Mouse (Mus musculus) neural tube, embryonic 12.5 days (tissue): ENCODE measurements at regions not wholly inside any gene's neighbourhood (a gene's known extent, or its start where the extent isn't known, plus 50 kb on each side); places are given as distances from the start of the nearest gene placed in this dataset.
A peak's percentile ranks its signal among the peaks of the same experiment; 100 is the strongest.

Experiments used
- ATAC-seq: fragments of 200-750 bp; cut with Nextera tagmentation; 2 replicates; pipeline ENCODE4 v1.8.0; 2017; ENCODE audit warnings: low read depth, mild to moderate bottlenecking, moderate TSS enrichment, moderate library complexity; ENCODE audit not compliant: low FRiP score
- H3K27ac ChIP-seq: fragments of 300-500 bp; sonication (generic); 2 replicates; pipeline ENCODE4 v1.5.1; 2016
- H3K27me3 ChIP-seq: fragments of 300-500 bp; sonication (generic); replicated peaks from 2 replicates; pipeline ENCODE4 v1.6.1; 2016; ENCODE audit warnings: mild to moderate bottlenecking
- H3K36me3 ChIP-seq: fragments of 300-500 bp; sonication (generic); 2 replicates; pipeline ENCODE4 v1.6.1; 2016; ENCODE audit warnings: mild to moderate bottlenecking
- H3K4me1 ChIP-seq: fragments of 300-500 bp; sonication (generic); 2 replicates; pipeline ENCODE4 v1.6.1; 2016
- H3K4me2 ChIP-seq: fragments of 300-500 bp; sonication (generic); replicated peaks from 2 replicates; pipeline ENCODE4 v1.6.1; 2016; ENCODE audit warnings: mild to moderate bottlenecking
- H3K4me3 ChIP-seq: fragments of 300-500 bp; sonication (generic); 2 replicates; pipeline ENCODE4 v1.5.1; 2016
- H3K9ac ChIP-seq: fragments of 300-500 bp; sonication (generic); 2 replicates; pipeline ENCODE4 v1.6.1; 2016; ENCODE audit warnings: mild to moderate bottlenecking
- H3K9me3 ChIP-seq: fragments of 300-500 bp; sonication (generic); 2 replicates; pipeline ENCODE4 v1.6.1; 2016; ENCODE audit warnings: mild to moderate bottlenecking
- WGBS: fragments of 180-500 bp; shearing (Covaris S2); methylation state at CpG from one replicate; pipeline ENCODE4 v1.1.7; 2016; 5-methylcytosine and 5-hydroxymethylcytosine counted together

DNA sequence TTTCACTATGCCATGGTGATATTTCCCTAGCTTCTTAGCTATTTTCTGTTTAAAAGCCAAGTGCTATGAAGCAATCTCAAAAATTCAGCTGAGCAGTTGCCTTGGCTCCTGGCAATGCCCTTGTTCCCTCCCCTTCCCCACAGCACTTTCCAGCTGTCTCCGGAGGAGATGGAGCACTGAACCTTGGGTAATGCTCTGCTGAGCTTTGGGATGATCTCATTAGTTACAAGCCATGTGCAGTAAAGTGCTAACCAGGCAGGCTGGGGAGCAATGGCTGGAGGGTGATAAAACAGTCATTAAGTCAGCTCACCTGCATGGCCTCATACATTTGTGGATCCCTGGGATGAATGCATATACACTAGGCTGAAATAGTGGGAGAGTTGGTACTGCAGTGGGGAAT lies 659.4 kb downstream of the Rab28 start:
- Histone ChIP-seq H3K4me2 (no peak overlapping the region), H3K27me3 (no peaks in the 10 kb centered on the region), H3K36me3 (no peaks in the 10 kb centered on the region), H3K27ac (no peak overlapping the region), H3K9ac (no peak overlapping the region), H3K4me3 (no peak overlapping the region), H3K4me1 (no peaks in the 10 kb centered on the region), H3K9me3 (no peaks in the 10 kb centered on the region)
- no peak for ATAC-seq
- 19% methylated on average over 1 of the region's 1 CpGs for WGBS

DNA sequence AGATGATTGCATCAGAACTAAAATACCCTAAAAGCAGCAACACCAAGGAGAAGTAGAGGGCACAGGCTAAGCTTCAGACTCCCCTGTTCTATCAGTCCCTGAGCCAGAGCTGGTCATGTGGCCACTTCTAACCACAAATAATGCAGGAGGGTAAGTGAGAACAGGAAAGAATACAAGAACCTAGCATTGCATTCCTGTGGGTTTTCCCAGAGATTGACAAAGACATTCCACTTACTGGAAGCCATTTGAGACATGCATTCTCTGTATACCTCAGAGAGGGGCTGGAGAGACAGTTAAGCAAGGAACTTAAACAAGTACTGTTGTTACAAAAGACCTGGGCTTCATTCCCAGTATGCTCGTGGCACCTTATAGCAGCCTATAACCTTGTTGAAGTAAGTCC lies 662.7 kb downstream of the Rab28 start:
- Histone ChIP-seq H3K36me3 (no peaks in the 10 kb centered on the region), H3K4me3 (no peak overlapping the region), H3K27me3 (no peaks in the 10 kb centered on the region), H3K4me2 (no peak overlapping the region), H3K27ac (no peak overlapping the region), H3K9me3 (no peaks in the 10 kb centered on the region), H3K4me1 (no peaks in the 10 kb centered on the region), H3K9ac (no peak overlapping the region)
- no peak for ATAC-seq
- whole genome bisulfite sequencing, result 78% methylated on average over 1 of the region's 1 CpGs

GRCm38 (mm10) chr5:41044465-41044864 lies 663.5 kb downstream of the Rab28 start:
- no peaks in the 10 kb centered on the region for H3K36me3 ChIP-seq

GRCm38 (mm10) chr5:41038790-41039189 lies 669.2 kb downstream of the Rab28 start:
- H3K9ac ChIP-seq, result no peak overlapping the region
- no peak for ATAC-seq
- WGBS, result 86% methylated on average over 4 of the region's 4 CpGs

More at GRCm38 (mm10) chr5:41044465-41044864, 663.5 kb downstream of the Rab28 start:
- Histone ChIP-seq H3K4me3 (no peak overlapping the region), H3K4me1 (no peaks in the 10 kb centered on the region), H3K9ac (no peak overlapping the region), H3K4me2 (no peak overlapping the region), H3K27me3 (no peaks in the 10 kb centered on the region), H3K27ac (no peak overlapping the region), H3K9me3 (no peaks in the 10 kb centered on the region)
- ATAC-seq, result peak; percentile 71

DNA sequence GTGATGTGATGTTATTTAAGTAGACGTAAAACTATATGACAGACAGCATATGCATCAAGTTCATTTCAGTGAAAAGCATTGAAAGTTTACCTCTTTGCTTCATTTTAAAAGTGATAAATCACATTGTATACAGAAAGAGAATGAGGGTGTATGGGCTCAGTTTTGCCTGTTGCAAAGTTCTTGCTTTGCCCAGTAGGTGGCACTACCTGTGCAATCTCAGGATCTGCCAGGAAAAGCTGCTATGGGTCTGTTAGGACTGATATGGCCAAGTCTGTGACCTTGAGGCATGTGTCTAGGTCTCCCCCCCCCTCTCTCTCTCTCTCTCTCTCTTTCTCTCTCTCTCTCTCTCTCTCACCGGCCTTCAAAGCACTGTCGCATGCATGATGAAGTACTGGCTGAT lies 701.3 kb downstream of the Rab28 start:
- H3K4me3 ChIP-seq, result no peak overlapping the region
- no peaks in the 10 kb centered on the region for H3K9me3 ChIP-seq
- no peaks in the 10 kb centered on the region for H3K4me1 ChIP-seq
- no peak overlapping the region for H3K4me2 ChIP-seq
- no peaks in the 10 kb centered on the region for H3K27me3 ChIP-seq
- no peaks in the 10 kb centered on the region for H3K36me3 ChIP-seq
- no peak overlapping the region for H3K9ac ChIP-seq
- ATAC-seq, result 0 out of 2 replicates have a peak, but pooled peaks have one; percentile 53
- no peak overlapping the region for H3K27ac ChIP-seq
- 70% methylated on average over 3 of the region's 3 CpGs for WGBS

More at GRCm38 (mm10) chr5:41038790-41039189, 669.2 kb downstream of the Rab28 start:
- Histone ChIP-seq H3K9me3 (no peaks in the 10 kb centered on the region), H3K27me3 (no peaks in the 10 kb centered on the region), H3K4me3 (no peak overlapping the region), H3K4me2 (no peak overlapping the region), H3K4me1 (no peaks in the 10 kb centered on the region), H3K27ac (no peak overlapping the region), H3K36me3 (no peaks in the 10 kb centered on the region)

DNA sequence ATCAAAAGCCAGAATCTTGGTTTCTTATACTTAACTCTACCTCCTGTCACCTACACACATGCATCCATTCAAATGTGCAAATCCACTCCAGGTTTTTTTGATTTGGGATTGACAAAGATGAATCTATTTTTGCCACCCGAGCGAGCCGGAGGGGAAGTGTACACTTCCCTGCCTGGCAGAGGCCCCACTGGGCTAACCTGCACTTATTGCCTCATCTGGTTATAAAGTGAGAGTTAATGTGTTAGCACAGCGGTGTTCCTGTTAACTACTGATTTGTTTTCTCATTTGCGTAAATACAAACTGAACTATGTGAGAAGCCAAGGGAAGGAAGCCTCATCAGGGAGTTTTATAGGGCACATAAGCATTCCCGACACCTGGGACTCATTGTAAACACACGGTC lies 721.4 kb downstream of the Rab28 start:
- no peak for ATAC-seq
- no peak overlapping the region for H3K4me2 ChIP-seq
- no peaks in the 10 kb centered on the region for H3K27me3 ChIP-seq
- 65% methylated on average over 7 of the region's 7 CpGs for WGBS
- H3K9ac ChIP-seq, result no peak overlapping the region
- H3K27ac ChIP-seq, result no peak overlapping the region
- H3K4me1 ChIP-seq, result no peaks in the 10 kb centered on the region
- H3K4me3 ChIP-seq, result no peak overlapping the region
- no peaks in the 10 kb centered on the region for H3K36me3 ChIP-seq
- no peaks in the 10 kb centered on the region for H3K9me3 ChIP-seq

- Histone ChIP-seq H3K9ac (no peak overlapping the region), H3K27ac (no peak overlapping the region), H3K4me1 (no peaks in the 10 kb centered on the region), H3K4me3 (no peak overlapping the region), H3K4me2 (no peak overlapping the region), H3K27me3 (no peaks in the 10 kb centered on the region), H3K9me3 (no peaks in the 10 kb centered on the region), H3K36me3 (no peaks in the 10 kb centered on the region)
- WGBS, result 94% methylated on average over 1 of the region's 1 CpGs
- ATAC-seq, result no peak
These were observed 733.1 kb downstream of the Rab28 start for GRCm38 (mm10) chr5:40974892-40975291.

DNA sequence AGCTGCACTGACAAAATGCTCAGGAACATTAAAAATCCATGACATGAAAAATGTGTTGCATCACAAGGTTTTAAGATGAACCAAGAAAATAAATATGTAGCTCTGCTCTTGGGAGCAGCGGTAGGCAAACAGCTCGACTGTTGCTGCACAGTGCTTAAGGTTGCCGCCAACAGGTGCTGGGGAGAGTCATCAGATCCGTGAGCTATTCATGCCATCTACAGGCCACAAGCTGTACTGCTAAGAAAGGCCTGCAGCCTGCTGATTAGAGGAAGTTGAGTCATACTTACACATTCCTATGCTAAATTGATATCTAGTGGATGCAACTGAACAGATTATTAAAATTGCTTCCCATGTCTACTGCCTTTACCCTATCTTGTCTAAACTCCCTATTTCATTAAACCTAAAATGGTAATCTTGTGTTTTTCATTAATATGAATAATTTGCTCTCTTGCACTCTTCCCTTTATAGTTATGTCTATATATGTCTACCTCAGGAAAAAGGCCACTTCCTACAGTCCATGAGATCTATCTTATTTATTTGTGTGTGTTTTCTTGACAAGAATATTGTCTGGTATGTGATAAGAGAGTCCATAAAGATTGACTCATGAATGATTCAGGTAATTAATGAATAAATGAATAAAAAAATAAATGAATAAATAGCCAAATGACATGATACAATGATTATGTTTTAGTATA lies 754.9 kb downstream of the Rab28 start:
- 3% methylated on average over 4 of the region's 4 CpGs for WGBS

DNA sequence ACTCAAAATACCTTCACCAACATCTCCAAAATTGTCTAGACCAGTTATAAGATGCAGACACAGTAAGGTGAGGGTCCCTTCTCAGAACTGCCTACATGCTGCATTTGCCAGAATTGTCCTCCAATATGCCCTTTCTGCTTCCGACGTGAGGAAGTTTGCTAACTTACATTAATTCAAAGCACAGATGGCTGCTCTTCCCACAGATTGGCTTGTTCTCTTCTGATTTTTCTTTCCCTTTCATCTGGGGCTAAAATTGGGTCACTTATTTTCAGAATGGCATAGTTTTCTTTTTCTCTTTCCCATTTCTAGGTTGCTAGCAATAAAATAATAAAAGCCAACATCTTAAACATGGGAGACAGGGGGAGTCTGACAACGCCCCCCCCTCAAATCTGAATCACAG lies 778.8 kb downstream of the Rab28 start:
- Histone ChIP-seq H3K4me1 (no peaks in the 10 kb centered on the region), H3K9me3 (no peaks in the 10 kb centered on the region), H3K9ac (no peak overlapping the region), H3K36me3 (no peaks in the 10 kb centered on the region), H3K4me2 (no peak overlapping the region), H3K4me3 (no peak overlapping the region), H3K27ac (no peak overlapping the region), H3K27me3 (no peaks in the 10 kb centered on the region)
- 76% methylated on average over 3 of the region's 3 CpGs for WGBS
- no peak for ATAC-seq

More for the DNA sequence above, 754.9 kb downstream of the Rab28 start:
- Histone ChIP-seq H3K27ac (no peak overlapping the region), H3K4me3 (no peak overlapping the region), H3K4me1 (no peaks in the 10 kb centered on the region), H3K9ac (no peak overlapping the region), H3K4me2 (no peak overlapping the region), H3K36me3 (no peaks in the 10 kb centered on the region), H3K9me3 (no peaks in the 10 kb centered on the region), H3K27me3 (no peaks in the 10 kb centered on the region)
- ATAC-seq, result peak; percentile 92

GRCm38 (mm10) chr5:40920920-40921319 lies 787.0 kb downstream of the Rab28 start:
- H3K4me1 ChIP-seq, result no peaks in the 10 kb centered on the region
- no peak overlapping the region for H3K9ac ChIP-seq
- no peak overlapping the region for H3K27ac ChIP-seq
- H3K9me3 ChIP-seq, result no peaks in the 10 kb centered on the region
- H3K4me3 ChIP-seq, result no peak overlapping the region
- no peaks in the 10 kb centered on the region for H3K36me3 ChIP-seq
- 88% methylated on average over 2 of the region's 2 CpGs for WGBS
- no peak for ATAC-seq
- H3K27me3 ChIP-seq, result no peaks in the 10 kb centered on the region
- no peak overlapping the region for H3K4me2 ChIP-seq

- Histone ChIP-seq H3K27me3 (no peaks in the 10 kb centered on the region), H3K27ac (no peak overlapping the region), H3K9me3 (no peaks in the 10 kb centered on the region), H3K4me1 (no peaks in the 10 kb centered on the region), H3K9ac (no peak overlapping the region), H3K4me3 (no peak overlapping the region), H3K4me2 (no peak overlapping the region), H3K36me3 (no peaks in the 10 kb centered on the region)
- WGBS, result 88% methylated on average over 3 of the region's 3 CpGs
- ATAC-seq, result no peak
These were observed 799.2 kb downstream of the Rab28 start for GRCm38 (mm10) chr5:40908803-40909202.

GRCm38 (mm10) chr5:40901742-40902141 lies 806.2 kb downstream of the Rab28 start:
- WGBS, result 93% methylated on average over 1 of the region's 1 CpGs
- no peak overlapping the region for H3K4me2 ChIP-seq
- no peaks in the 10 kb centered on the region for H3K27me3 ChIP-seq
- no peaks in the 10 kb centered on the region for H3K4me1 ChIP-seq
- no peak overlapping the region for H3K27ac ChIP-seq
- no peak overlapping the region for H3K4me3 ChIP-seq
- no peak overlapping the region for H3K9ac ChIP-seq
- H3K36me3 ChIP-seq, result no peaks in the 10 kb centered on the region
- ATAC-seq, result no peak
- H3K9me3 ChIP-seq, result no peaks in the 10 kb centered on the region

GRCm38 (mm10) chr5:40882886-40883285 lies 825.1 kb downstream of the Rab28 start:
- ATAC-seq, result no peak
- no peak overlapping the region for H3K27ac ChIP-seq
- H3K36me3 ChIP-seq, result no peaks in the 10 kb centered on the region
- no peaks in the 10 kb centered on the region for H3K27me3 ChIP-seq
- H3K4me1 ChIP-seq, result no peaks in the 10 kb centered on the region
- WGBS, result 77% methylated on average over 5 of the region's 5 CpGs
- no peak overlapping the region for H3K4me2 ChIP-seq
- no peak overlapping the region for H3K4me3 ChIP-seq
- no peaks in the 10 kb centered on the region for H3K9me3 ChIP-seq
- no peak overlapping the region for H3K9ac ChIP-seq
